Mouse (Mus musculus) embryonic facial prominence, embryonic 13.5 days (tissue): ENCODE measurements around the gene Prpf3. TPM values are rescaled to one million over a fixed set of nuclear protein-coding genes. Genes with fewer than 3 reads are reported as not detected.

Source experiments
- ATAC-seq: fragments of 200-750 bp; cut with Nextera tagmentation; 2 replicates; pipeline ENCODE4 v1.8.0; 2017; ENCODE audit warnings: low read depth; ENCODE audit not compliant: insufficient number of reproducible peaks, insufficient read depth, low FRiP score, low TSS enrichment
- H3K27ac ChIP-seq: fragments of 300-500 bp; sonication (generic); 2 replicates; pipeline ENCODE4 v1.5.1; 2015; ENCODE audit warnings: moderate library complexity, mild to moderate bottlenecking, inconsistent platforms
- H3K27me3 ChIP-seq: fragments of 300-500 bp; sonication (generic); 2 replicates; pipeline ENCODE4 v1.6.1; 2015; ENCODE audit warnings: mild to moderate bottlenecking, inconsistent platforms
- H3K36me3 ChIP-seq: fragments of 300-500 bp; sonication (generic); 2 replicates; pipeline ENCODE4 v1.6.1; 2015; ENCODE audit warnings: mild to moderate bottlenecking, inconsistent platforms
- H3K4me1 ChIP-seq: fragments of 300-500 bp; sonication (generic); 2 replicates; pipeline ENCODE4 v1.6.1; 2015; ENCODE audit warnings: inconsistent platforms
- H3K4me2 ChIP-seq: fragments of 300-500 bp; sonication (generic); 2 replicates; pipeline ENCODE4 v1.6.1; 2015; ENCODE audit warnings: moderate library complexity, mild to moderate bottlenecking, inconsistent platforms
- H3K4me3 ChIP-seq: fragments of 300-500 bp; sonication (generic); 2 replicates; pipeline ENCODE4 v1.5.1; 2015; ENCODE audit warnings: mild to moderate bottlenecking, inconsistent platforms
- H3K9ac ChIP-seq: fragments of 300-500 bp; sonication (generic); 2 replicates; pipeline ENCODE4 v1.6.1; 2015; ENCODE audit warnings: mild to moderate bottlenecking, inconsistent platforms
- H3K9me3 ChIP-seq: fragments of 300-500 bp; sonication (generic); 2 replicates; pipeline ENCODE4 v1.6.1; 2016; ENCODE audit warnings: inconsistent platforms
- WGBS: fragments of 180-500 bp; shearing (Covaris S2); methylation state at CpG from one replicate; pipeline ENCODE4 v1.1.7; 2015; ENCODE audit warnings: mixed read lengths; 5-methylcytosine and 5-hydroxymethylcytosine counted together
- polyA plus RNA-seq: library from polyadenylated mRNA; unstranded; fragments of >200 nt; fragmentation: Nextera tagmentation; extraction: Ambion mirVana; gene quantifications from 2 replicates; pipeline ENCODE4 v1.2.1, GENCODE M21; 2015

The Prpf3 gene
- polyA plus RNA-seq, 1 experiment from 2014 or later, result 52.6 TPM

GRCm38 (mm10) chr3:95856115-95856514 is 430 bp upstream of the Prpf3 start:
- Histone ChIP-seq H3K27me3 (no peaks in the 10 kb centered on the region), H3K4me3 (peak overlapping the region; percentile 82), H3K4me2 (peak overlapping the region; percentile 69), H3K36me3 (peaks cover 21% of the 10 kb centered on the region), H3K27ac (peak overlapping the region; percentile 86), H3K4me1 (peaks cover 7% of the 10 kb centered on the region; the same call in 1 of the 2 replicates), H3K9ac (peak overlapping the region; percentile 90), H3K9me3 (no peaks in the 10 kb centered on the region)
- ATAC-seq, result no peak
- 20% methylated on average over 7 of the region's 7 CpGs for WGBS

GRCm38 (mm10) chr3:95851317-95851716 is 4.4 kb downstream of the Prpf3 start:
- Histone ChIP-seq H3K9me3 (no peaks in the 10 kb centered on the region), H3K27me3 (no peaks in the 10 kb centered on the region), H3K4me2 (no peak overlapping the region), H3K9ac (no peak overlapping the region), H3K36me3 (peaks cover 69% of the 10 kb centered on the region), H3K27ac (no peak overlapping the region), H3K4me3 (no peak overlapping the region), H3K4me1 (peaks cover 7% of the 10 kb centered on the region; the same call in 1 of the 2 replicates)
- ATAC-seq, result no peak
- 96% methylated on average over 8 of the region's 8 CpGs for WGBS

DNA sequence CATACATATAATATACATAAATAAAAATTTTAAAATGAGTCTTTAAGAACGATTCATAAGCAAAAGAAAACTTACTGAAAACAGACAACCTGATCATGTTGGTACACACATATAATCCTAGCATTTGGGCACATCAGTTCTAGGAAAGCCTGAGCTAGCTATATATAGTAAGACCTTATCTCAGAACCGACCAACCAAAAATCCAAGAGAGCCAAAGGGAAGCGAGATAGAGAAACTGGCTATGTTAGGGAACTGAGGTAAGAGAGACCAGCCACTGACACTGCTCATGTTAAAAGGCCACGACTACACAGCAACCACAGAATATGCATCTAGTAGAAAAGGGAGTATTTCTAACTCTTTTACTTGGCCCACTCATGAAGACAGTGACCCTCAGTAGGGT is 5.1 kb downstream of the Prpf3 start:
- peaks cover 7% of the 10 kb centered on the region; the same call in 1 of the 2 replicates for H3K4me1 ChIP-seq
- H3K9ac ChIP-seq, result no peak overlapping the region
- H3K4me2 ChIP-seq, result no peak overlapping the region
- H3K4me3 ChIP-seq, result no peak overlapping the region
- H3K36me3 ChIP-seq, result peaks cover 75% of the 10 kb centered on the region
- no peaks in the 10 kb centered on the region for H3K9me3 ChIP-seq
- no peak overlapping the region for H3K27ac ChIP-seq
- WGBS, result 86% methylated on average over 4 of the region's 4 CpGs
- H3K27me3 ChIP-seq, result no peaks in the 10 kb centered on the region
- no peak for ATAC-seq

DNA sequence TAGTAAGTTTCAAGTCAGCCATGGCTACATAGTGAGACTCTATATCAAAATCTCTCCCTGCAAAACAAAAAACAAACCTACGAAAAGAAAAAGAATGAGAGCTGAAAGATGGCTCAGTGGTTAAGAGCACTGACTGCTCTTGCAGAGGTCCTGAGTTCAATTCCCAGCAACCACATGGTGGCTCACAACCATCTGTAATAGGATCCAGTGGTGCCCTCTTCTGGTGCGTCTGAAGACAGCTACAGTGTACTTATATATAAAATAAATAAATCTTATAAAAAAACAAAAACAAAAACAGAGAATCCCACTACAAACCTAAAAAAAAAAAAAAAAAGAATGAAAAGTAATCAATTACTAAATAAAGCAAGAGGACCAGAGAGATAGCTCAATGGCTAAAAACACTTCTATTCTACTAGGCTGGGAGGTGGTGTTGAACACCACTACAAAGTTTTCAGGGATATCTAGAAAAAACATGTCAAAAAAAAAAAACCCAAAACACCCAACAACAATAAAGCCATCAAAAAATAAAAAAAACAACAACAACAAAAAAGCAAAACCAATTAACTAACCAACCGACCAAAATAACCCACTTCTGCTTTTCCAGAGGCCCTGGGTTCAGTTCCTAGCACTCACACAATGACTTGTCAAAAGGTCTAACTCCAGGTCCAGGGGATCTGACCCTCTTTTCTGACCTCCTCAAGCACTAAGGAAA is 13.0 kb downstream of the Prpf3 start:
- 89% methylated on average over 3 of the region's 3 CpGs for WGBS
- Histone ChIP-seq H3K4me3 (no peak overlapping the region), H3K27ac (no peak overlapping the region), H3K9ac (no peak overlapping the region), H3K36me3 (peaks cover 87% of the 10 kb centered on the region), H3K4me1 (no peaks in the 10 kb centered on the region), H3K4me2 (no peak overlapping the region), H3K9me3 (no peaks in the 10 kb centered on the region), H3K27me3 (no peaks in the 10 kb centered on the region)
- ATAC-seq, result no peak

- H3K4me2 ChIP-seq, result no peak overlapping the region
Measured at GRCm38 (mm10) chr3:95839250-95839649, 16.4 kb downstream of the Prpf3 start.

GRCm38 (mm10) chr3:95829053-95829452 is 26.6 kb downstream of the Prpf3 start:
- no peaks in the 10 kb centered on the region for H3K27me3 ChIP-seq
- H3K4me3 ChIP-seq, result no peak overlapping the region
- no peaks in the 10 kb centered on the region for H3K9me3 ChIP-seq
- peaks cover 64% of the 10 kb centered on the region for H3K36me3 ChIP-seq
- no peak overlapping the region for H3K27ac ChIP-seq
- no peaks in the 10 kb centered on the region for H3K4me1 ChIP-seq
- 96% methylated on average over 4 of the region's 4 CpGs for WGBS
- H3K9ac ChIP-seq, result no peak overlapping the region
- ATAC-seq, result no peak
- H3K4me2 ChIP-seq, result no peak overlapping the region

More at GRCm38 (mm10) chr3:95839250-95839649, 16.4 kb downstream of the Prpf3 start:
- ATAC-seq, result no peak
- Histone ChIP-seq H3K9me3 (no peaks in the 10 kb centered on the region), H3K27ac (no peak overlapping the region), H3K9ac (no peak overlapping the region), H3K4me3 (no peak overlapping the region), H3K27me3 (no peaks in the 10 kb centered on the region), H3K4me1 (no peaks in the 10 kb centered on the region), H3K36me3 (peaks cover 80% of the 10 kb centered on the region)
- 91% methylated on average over 2 of the region's 2 CpGs for WGBS

GRCm38 (mm10) chr3:95826275-95826674 is 29.4 kb downstream of the Prpf3 start:
- no peak for ATAC-seq
- WGBS, result 68% methylated on average over 2 of the region's 2 CpGs
- no peak overlapping the region for H3K4me2 ChIP-seq
- H3K9ac ChIP-seq, result no peak overlapping the region
- no peak overlapping the region for H3K4me3 ChIP-seq
- no peaks in the 10 kb centered on the region for H3K27me3 ChIP-seq
- H3K9me3 ChIP-seq, result no peaks in the 10 kb centered on the region
- no peak overlapping the region for H3K27ac ChIP-seq
- H3K36me3 ChIP-seq, result peaks cover 37% of the 10 kb centered on the region
- no peaks in the 10 kb centered on the region for H3K4me1 ChIP-seq

DNA sequence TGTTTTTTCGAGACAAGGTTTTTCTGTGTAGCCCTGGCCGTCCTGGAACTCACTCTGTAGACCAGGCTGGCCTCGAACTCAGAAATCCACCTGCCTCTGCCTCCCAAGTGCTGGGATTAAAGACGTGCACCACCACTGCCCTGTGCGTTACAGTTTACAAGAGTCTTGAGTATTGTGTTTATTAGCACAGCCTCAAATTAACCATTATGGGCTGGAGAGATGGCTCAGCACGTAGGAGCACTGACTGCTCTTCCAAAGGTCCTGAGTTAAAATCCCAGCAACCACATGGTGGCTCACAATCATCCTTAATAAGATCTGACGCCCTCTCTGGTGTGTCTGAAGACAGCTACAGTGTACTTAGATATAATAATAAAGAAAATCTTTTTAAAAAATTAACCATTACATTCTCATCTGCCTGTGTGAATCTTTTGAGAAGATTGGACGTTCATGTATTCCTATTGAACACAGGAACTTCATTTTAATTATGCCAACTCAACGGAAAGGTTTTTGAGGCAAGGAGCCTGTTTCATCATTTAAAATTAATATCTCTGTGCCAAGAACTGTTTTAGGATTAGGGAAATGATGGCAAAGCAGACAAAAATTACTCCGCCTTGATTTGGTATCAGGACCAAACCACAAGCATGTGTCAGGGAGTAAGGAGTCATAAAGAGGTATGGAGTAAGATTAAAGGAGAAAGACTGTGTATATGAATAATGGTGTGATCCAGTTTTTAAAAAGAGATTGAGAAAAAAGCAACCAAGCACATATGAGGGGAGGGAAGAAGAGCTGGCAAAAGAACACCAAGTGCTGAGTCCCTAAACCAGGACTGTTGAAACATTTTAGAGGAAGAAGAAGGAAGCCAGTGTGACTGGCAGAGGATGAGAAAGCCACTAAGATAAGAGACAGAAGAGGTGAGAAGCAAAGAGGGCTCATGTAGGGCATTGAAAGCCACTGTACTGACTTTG is 35.4 kb downstream of the Prpf3 start:
- ATAC-seq, result no peak
- 41% methylated on average over 10 of the region's 10 CpGs for WGBS

GRCm38 (mm10) chr3:95819351-95819985 is 36.2 kb downstream of the Prpf3 start:
- Histone ChIP-seq H3K36me3 (no peaks in the 10 kb centered on the region), H3K27ac (peak overlapping the region; percentile 100), H3K9ac (peak overlapping the region; percentile 97), H3K9me3 (no peaks in the 10 kb centered on the region), H3K27me3 (no peaks in the 10 kb centered on the region), H3K4me1 (peaks cover 22% of the 10 kb centered on the region; the same call in 1 of the 2 replicates), H3K4me3 (peak overlapping the region; percentile 71), H3K4me2 (peak overlapping the region; percentile 62)
- under 1% methylated on average over 49 of the region's 49 CpGs for WGBS
- ATAC-seq, result peak; percentile 95

More for the DNA sequence above, 35.4 kb downstream of the Prpf3 start:
- Histone ChIP-seq H3K9ac (peak overlapping the region; percentile 97), H3K4me2 (peak overlapping the region; percentile 62), H3K27ac (peak overlapping the region; percentile 100), H3K4me1 (peaks cover 20% of the 10 kb centered on the region; the same call in 1 of the 2 replicates), H3K36me3 (no peaks in the 10 kb centered on the region), H3K9me3 (no peaks in the 10 kb centered on the region), H3K4me3 (peak overlapping the region; percentile 71), H3K27me3 (no peaks in the 10 kb centered on the region)

DNA sequence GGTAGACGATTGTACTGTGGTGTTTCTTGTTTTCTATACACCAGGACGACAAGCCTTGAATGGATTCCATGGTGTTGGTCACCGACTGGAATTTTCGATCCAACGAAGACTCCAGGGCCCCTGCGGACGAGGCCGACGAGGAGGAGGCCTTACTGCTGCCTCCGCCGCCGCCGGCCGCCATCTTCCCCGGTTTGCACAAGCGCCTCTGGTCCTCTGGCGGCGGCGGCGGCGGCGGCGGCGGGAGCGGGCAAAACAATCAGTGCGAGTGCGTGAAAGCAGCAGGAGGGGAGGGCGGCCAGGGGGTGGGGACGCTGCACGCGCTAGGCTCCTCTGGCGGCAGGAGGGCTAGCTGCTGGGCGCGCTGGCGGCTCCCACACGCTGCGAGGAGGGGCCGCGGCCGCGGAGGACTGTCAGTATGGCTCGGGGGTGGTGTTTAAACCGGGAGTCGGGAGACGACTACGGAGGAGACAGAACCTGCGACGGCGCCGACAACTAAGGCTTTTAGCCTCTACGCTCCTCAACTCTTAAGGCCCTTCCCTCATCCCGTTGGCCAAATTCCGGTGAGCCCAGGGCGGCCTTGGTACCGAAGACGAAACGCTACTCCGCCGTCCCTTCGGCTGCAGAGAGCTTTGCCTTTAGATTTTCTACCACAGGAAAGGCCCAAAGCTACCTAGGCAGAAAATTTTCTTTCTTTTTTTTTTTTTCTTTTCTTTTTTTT is 37.0 kb downstream of the Prpf3 start, which contains the start of gene Rprd2:
Gene Rprd2, minus strand, starts transcription at position 293 of the 718 bp plus-strand sequence.
- ATAC-seq, result peak; percentile 32
- Histone ChIP-seq H3K9ac (peak within 1 kb of the TSS; percentile 97), H3K9me3 (no peaks in the 10 kb centered on the region), H3K27ac (peak within 1 kb of the TSS; percentile 100), H3K4me3 (peak within 1 kb of the TSS; percentile 71), H3K36me3 (no peaks in the 10 kb centered on the region), H3K27me3 (no peaks in the 10 kb centered on the region), H3K4me2 (peak within 1 kb of the TSS; percentile 62), H3K4me1 (peaks cover 22% of the 10 kb centered on the region; the same call in 1 of the 2 replicates)
- WGBS, result under 1% methylated on average over 60 of the region's 60 CpGs
